Mouse (Mus musculus): ENCODE data around the gene Appbp2. TPM values are rescaled to one million over a fixed set of nuclear protein-coding genes. Genes with fewer than 3 reads are reported as not detected.
"Not testable (repeated sequence)": the region's sequence is repeated elsewhere in the genome, so short reads cannot be mapped to it uniquely, and the experiment has no call there.

Gene Appbp2
- polyA plus RNA-seq, 1 experiment from 2014 or later, result 44.8 TPM

- H3K27ac ChIP-seq (ENCODE audit: low read length), result no peak overlapping the region
- no peak for ATAC-seq (ENCODE audit: low FRiP score, low TSS enrichment)
- no peaks in the 10 kb centered on the region for H3K36me3 ChIP-seq (ENCODE audit: insufficient read depth, low read length)
- no peak overlapping the region for H3K4me2 ChIP-seq (replicated peaks; ENCODE audit: low read depth, low read length)
- no peaks in the 10 kb centered on the region for H3K27me3 ChIP-seq (ENCODE audit: insufficient read depth, low read length)
- no peak overlapping the region for H3K4me3 ChIP-seq (ENCODE audit: low read length)
- WGBS, result 81% methylated on average over 3 of the region's 3 CpGs
- H3K4me1 ChIP-seq (ENCODE audit: insufficient read depth, low read length), result no peaks in the 10 kb centered on the region
- H3K9me3 ChIP-seq (ENCODE audit: low read length), result no peaks in the 10 kb centered on the region
- no peak overlapping the region for H3K9ac ChIP-seq (replicated peaks; ENCODE audit: low read length)
Measured at GRCm38 (mm10) chr11:85175941-85176340, 59.0 kb downstream of the Appbp2 start.

- 30% methylated on average over 2 of the region's 2 CpGs for WGBS
- H3K4me3 ChIP-seq (ENCODE audit: low read length), result no peak overlapping the region
- no peak overlapping the region for H3K9ac ChIP-seq (replicated peaks; ENCODE audit: low read length)
- H3K4me2 ChIP-seq (replicated peaks; ENCODE audit: low read depth, low read length), result peak overlapping the region; percentile 58; the same call in 1 of the 2 replicates
- no peaks in the 10 kb centered on the region for H3K27me3 ChIP-seq (ENCODE audit: insufficient read depth, low read length)
- no peaks in the 10 kb centered on the region for H3K9me3 ChIP-seq (ENCODE audit: low read length)
- H3K4me1 ChIP-seq (ENCODE audit: insufficient read depth, low read length), result peaks cover 8% of the 10 kb centered on the region
- ATAC-seq (ENCODE audit: low FRiP score, low TSS enrichment), result peak; percentile 54; the same call in 1 of the 2 replicates
- H3K27ac ChIP-seq (ENCODE audit: low read length), result no peak overlapping the region
- no peaks in the 10 kb centered on the region for H3K36me3 ChIP-seq (ENCODE audit: insufficient read depth, low read length)
Measured at GRCm38 (mm10) chr11:85170833-85171232, 64.1 kb downstream of the Appbp2 start.

GRCm38 (mm10) chr11:85170058-85170740 lies 64.7 kb downstream of the Appbp2 start, which contains the start of gene 1700125H20Rik:
1700125H20Rik (plus strand) TSS chr11:85170404.
- ATAC-seq (ENCODE audit: low FRiP score, low TSS enrichment), result peak; percentile 94
- Histone ChIP-seq H3K4me3 (ENCODE audit: low read length) (peak within 1 kb of the TSS; percentile 39), H3K27ac (ENCODE audit: low read length) (no peak within 1 kb of the TSS), H3K27me3 (ENCODE audit: insufficient read depth, low read length) (no peaks in the 10 kb centered on the region), H3K36me3 (ENCODE audit: insufficient read depth, low read length) (no peaks in the 10 kb centered on the region), H3K4me1 (ENCODE audit: insufficient read depth, low read length) (peaks cover 8% of the 10 kb centered on the region), H3K4me2 (replicated peaks; ENCODE audit: low read depth, low read length) (peak within 1 kb of the TSS; percentile 58), H3K9me3 (ENCODE audit: low read length) (no peaks in the 10 kb centered on the region), H3K9ac (replicated peaks; ENCODE audit: low read length) (peak within 1 kb of the TSS; percentile 58)
- WGBS, result 11% methylated on average over 21 of the region's 21 CpGs

GRCm38 (mm10) chr11:85167503-85167902 lies 67.4 kb downstream of the Appbp2 start:
- no peak for ATAC-seq (ENCODE audit: low FRiP score, low TSS enrichment)
- H3K4me1 ChIP-seq (ENCODE audit: insufficient read depth, low read length), result peaks cover 8% of the 10 kb centered on the region
- no peaks in the 10 kb centered on the region for H3K9me3 ChIP-seq (ENCODE audit: low read length)
- no peak overlapping the region for H3K27ac ChIP-seq (ENCODE audit: low read length)
- no peaks in the 10 kb centered on the region for H3K36me3 ChIP-seq (ENCODE audit: insufficient read depth, low read length)
- H3K4me2 ChIP-seq (replicated peaks; ENCODE audit: low read depth, low read length), result no peak overlapping the region
- no peaks in the 10 kb centered on the region for H3K27me3 ChIP-seq (ENCODE audit: insufficient read depth, low read length)
- H3K9ac ChIP-seq (replicated peaks; ENCODE audit: low read length), result no peak overlapping the region
- no peak overlapping the region for H3K4me3 ChIP-seq (ENCODE audit: low read length)
- WGBS, result 71% methylated on average over 1 of the region's 1 CpGs

- ATAC-seq (ENCODE audit: low FRiP score, low TSS enrichment), result no peak
Measured at GRCm38 (mm10) chr11:85164371-85164770, 70.6 kb downstream of the Appbp2 start.

GRCm38 (mm10) chr11:85163014-85163413 lies 71.9 kb downstream of the Appbp2 start:
- not testable (repeated sequence) for H3K36me3 ChIP-seq (ENCODE audit: insufficient read depth, low read length); H3K4me1 ChIP-seq (ENCODE audit: insufficient read depth, low read length); H3K27me3 ChIP-seq (ENCODE audit: insufficient read depth, low read length); H3K4me2 ChIP-seq (replicated peaks; ENCODE audit: low read depth, low read length); ATAC-seq (ENCODE audit: low FRiP score, low TSS enrichment); H3K4me3 ChIP-seq (ENCODE audit: low read length); H3K27ac ChIP-seq (ENCODE audit: low read length); H3K9ac ChIP-seq (replicated peaks; ENCODE audit: low read length); H3K9me3 ChIP-seq (ENCODE audit: low read length)
- 76% methylated on average over 1 of the region's 1 CpGs for WGBS

More at GRCm38 (mm10) chr11:85164371-85164770, 70.6 kb downstream of the Appbp2 start:
- no peak overlapping the region for H3K4me2 ChIP-seq (replicated peaks; ENCODE audit: low read depth, low read length)
- no peaks in the 10 kb centered on the region for H3K9me3 ChIP-seq (ENCODE audit: low read length)
- no peak overlapping the region for H3K27ac ChIP-seq (ENCODE audit: low read length)
- H3K27me3 ChIP-seq (ENCODE audit: insufficient read depth, low read length), result no peaks in the 10 kb centered on the region
- H3K4me1 ChIP-seq (ENCODE audit: insufficient read depth, low read length), result no peaks in the 10 kb centered on the region
- H3K9ac ChIP-seq (replicated peaks; ENCODE audit: low read length), result no peak overlapping the region
- no peak overlapping the region for H3K4me3 ChIP-seq (ENCODE audit: low read length)
- no peaks in the 10 kb centered on the region for H3K36me3 ChIP-seq (ENCODE audit: insufficient read depth, low read length)

GRCm38 (mm10) chr11:85157301-85157700 lies 77.6 kb downstream of the Appbp2 start:
- Histone ChIP-seq H3K4me1 (ENCODE audit: insufficient read depth, low read length) (no peaks in the 10 kb centered on the region), H3K9me3 (ENCODE audit: low read length) (no peaks in the 10 kb centered on the region), H3K36me3 (ENCODE audit: insufficient read depth, low read length) (no peaks in the 10 kb centered on the region), H3K4me2 (replicated peaks; ENCODE audit: low read depth, low read length) (no peak overlapping the region), H3K27ac (ENCODE audit: low read length) (no peak overlapping the region), H3K4me3 (ENCODE audit: low read length) (no peak overlapping the region), H3K9ac (replicated peaks; ENCODE audit: low read length) (no peak overlapping the region), H3K27me3 (ENCODE audit: insufficient read depth, low read length) (no peaks in the 10 kb centered on the region)
- 44% methylated on average over 2 of the region's 2 CpGs for WGBS
- ATAC-seq (ENCODE audit: low FRiP score, low TSS enrichment), result no peak

- no peak for ATAC-seq (ENCODE audit: low FRiP score, low TSS enrichment)
- no peaks in the 10 kb centered on the region for H3K36me3 ChIP-seq (ENCODE audit: insufficient read depth, low read length)
- 89% methylated on average over 2 of the region's 2 CpGs for WGBS
Measured at GRCm38 (mm10) chr11:85152256-85152930, 82.5 kb downstream of the Appbp2 start.

GRCm38 (mm10) chr11:85139581-85140540 lies 95.1 kb downstream of the Appbp2 start, which contains the start of gene Usp32:
Usp32 (minus strand) TSS chr11:85140161.
- no peaks in the 10 kb centered on the region for H3K9me3 ChIP-seq (ENCODE audit: low read length)
- peak within 1 kb of the TSS; percentile 86 for H3K4me3 ChIP-seq (ENCODE audit: low read length)
- WGBS, result under 1% methylated on average over 71 of the region's 94 CpGs
- H3K4me2 ChIP-seq (replicated peaks; ENCODE audit: low read depth, low read length), result peak within 1 kb of the TSS; percentile 87
- peak; percentile 98 for ATAC-seq (ENCODE audit: low FRiP score, low TSS enrichment)
- no peaks in the 10 kb centered on the region for H3K36me3 ChIP-seq (ENCODE audit: insufficient read depth, low read length)
- peak within 1 kb of the TSS; percentile 87 for H3K27ac ChIP-seq (ENCODE audit: low read length)
- no peaks in the 10 kb centered on the region for H3K27me3 ChIP-seq (ENCODE audit: insufficient read depth, low read length)
- H3K4me1 ChIP-seq (ENCODE audit: insufficient read depth, low read length), result peaks cover 7% of the 10 kb centered on the region
- peak within 1 kb of the TSS; percentile 87 for H3K9ac ChIP-seq (replicated peaks; ENCODE audit: low read length)

More at GRCm38 (mm10) chr11:85152256-85152930, 82.5 kb downstream of the Appbp2 start:
- no peaks in the 10 kb centered on the region for H3K9me3 ChIP-seq (ENCODE audit: low read length)
- no peak overlapping the region for H3K4me2 ChIP-seq (replicated peaks; ENCODE audit: low read depth, low read length)
- no peak overlapping the region for H3K4me3 ChIP-seq (ENCODE audit: low read length)
- H3K27ac ChIP-seq (ENCODE audit: low read length), result no peak overlapping the region
- no peaks in the 10 kb centered on the region for H3K27me3 ChIP-seq (ENCODE audit: insufficient read depth, low read length)
- H3K9ac ChIP-seq (replicated peaks; ENCODE audit: low read length), result no peak overlapping the region
- H3K4me1 ChIP-seq (ENCODE audit: insufficient read depth, low read length), result no peaks in the 10 kb centered on the region
